Mouse (Mus musculus) thymus, adult 2 months (tissue): ENCODE results near the gene Stox2.

Source experiments
- CTCF ChIP-seq: fragments of 200-500 bp; IDR thresholded peaks from 2 replicates; pipeline ENCODE4 v1.5.1; 2012; ENCODE audit warnings: mild to moderate bottlenecking, control low read depth, low read length, moderate library complexity, borderline replicate concordance; ENCODE audit not compliant: control insufficient read depth, poor library complexity, insufficient read depth; ENCODE audit errors: extremely low read depth
- POLR2A ChIP-seq: fragments of 200-500 bp; IDR thresholded peaks from 2 replicates; pipeline ENCODE4 v1.6.1; 2012; ENCODE audit warnings: mild to moderate bottlenecking, low read length, control low read depth, moderate library complexity; ENCODE audit not compliant: control insufficient read depth, poor library complexity, insufficient read depth; ENCODE audit errors: extremely low read depth

DNA sequence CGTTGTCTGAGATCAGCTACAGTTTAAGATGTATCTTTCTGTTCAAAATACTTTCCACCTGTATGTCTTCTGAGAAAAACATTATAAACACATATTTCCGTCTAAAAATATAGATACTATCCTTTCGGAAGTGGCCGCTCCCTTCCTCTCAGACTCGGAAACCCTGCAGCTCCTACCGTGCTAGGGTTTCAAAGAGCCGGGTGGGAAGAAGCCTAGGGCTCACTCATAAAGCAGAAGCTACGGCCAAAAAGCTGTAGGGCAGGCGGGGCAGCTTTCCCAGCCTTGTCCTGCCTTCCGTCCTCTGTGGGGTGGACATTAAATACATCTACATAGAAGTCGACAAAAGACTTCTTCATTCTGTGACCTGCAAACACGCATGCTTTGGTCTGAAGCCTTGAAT lies 6.9 kb downstream of the Stox2 start:
- no peak for TF ChIP-seq CTCF
- no peak for TF ChIP-seq POLR2A
